Mouse (Mus musculus): ENCODE data around the gene Ddx5.
A peak's percentile ranks its signal among the peaks of the same experiment; 100 is the strongest.
"Not testable (repeated sequence)": the region's sequence is repeated elsewhere in the genome, so short reads cannot be mapped to it uniquely, and the experiment has no call there.

The Ddx5 gene

DNA sequence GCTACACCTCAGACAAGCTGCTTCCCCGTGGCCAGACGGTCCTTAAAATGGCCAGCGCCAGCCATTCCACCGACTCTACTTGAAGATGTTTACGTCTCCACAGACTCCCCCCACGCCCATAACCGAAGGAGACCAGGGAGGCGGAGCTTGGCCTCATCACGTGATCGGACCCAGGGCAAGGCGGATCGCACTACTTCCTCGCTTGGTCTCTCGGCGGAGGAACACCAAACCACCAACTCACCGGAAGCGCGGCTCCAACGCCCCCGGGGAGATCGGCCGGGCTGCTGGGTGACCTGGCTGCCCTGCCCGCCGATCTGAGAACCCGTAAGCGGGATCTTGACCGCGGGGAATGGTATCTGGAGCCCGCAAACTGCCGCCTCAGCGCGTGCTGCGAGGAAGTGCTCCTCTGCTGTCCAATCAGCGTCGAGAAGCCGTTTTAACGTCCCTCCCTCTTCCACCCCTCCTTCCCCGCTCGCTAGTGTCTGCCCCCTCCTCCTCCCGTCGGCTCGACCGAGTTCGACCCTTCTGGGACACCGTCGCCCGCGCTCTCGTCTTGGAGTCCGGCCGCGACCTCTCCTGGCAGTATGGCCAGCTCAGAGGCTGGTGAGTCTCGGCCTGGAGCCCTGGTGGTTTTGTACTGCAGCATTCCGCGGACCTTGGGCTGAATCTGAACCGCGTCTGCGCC lies at the start of gene Ddx5, which contains the start of gene Cep95:
Gene Ddx5, minus strand, starts transcription at position 411 of the 685 bp plus-strand sequence.
Gene Cep95, plus strand, starts transcription at position 478 of the 685 bp plus-strand sequence.
- peak; percentile 95 to 99 for DNase-seq (ENCODE audit: low spot score in 2 of 2)

DNA sequence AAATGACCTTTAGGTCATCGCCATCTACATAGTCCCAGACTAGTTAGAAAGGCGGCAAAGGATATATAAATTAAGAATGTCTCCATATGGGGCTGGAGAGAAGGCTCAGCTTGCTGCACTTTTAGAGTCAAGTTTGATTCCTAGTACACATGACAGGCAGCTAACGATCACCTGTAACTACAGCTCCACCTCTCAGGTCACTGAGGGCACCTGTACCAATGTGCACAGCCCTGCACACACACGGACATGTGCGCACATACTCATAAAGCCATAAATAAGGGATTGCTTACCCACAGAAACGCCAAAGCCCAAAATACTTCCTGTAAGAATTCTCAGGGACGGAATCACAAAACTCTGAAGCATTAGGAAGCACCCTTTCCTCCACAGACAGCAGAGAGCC lies 39.1 kb upstream of the Ddx5 start:
- no peak for DNase-seq (ENCODE audit: low spot score in 2 of 2)

GRCm38 (mm10) chr11:106824403-106824802 lies 35.4 kb upstream of the Ddx5 start:
- DNase-seq (ENCODE audit: low spot score in 2 of 2): no peak

DNA sequence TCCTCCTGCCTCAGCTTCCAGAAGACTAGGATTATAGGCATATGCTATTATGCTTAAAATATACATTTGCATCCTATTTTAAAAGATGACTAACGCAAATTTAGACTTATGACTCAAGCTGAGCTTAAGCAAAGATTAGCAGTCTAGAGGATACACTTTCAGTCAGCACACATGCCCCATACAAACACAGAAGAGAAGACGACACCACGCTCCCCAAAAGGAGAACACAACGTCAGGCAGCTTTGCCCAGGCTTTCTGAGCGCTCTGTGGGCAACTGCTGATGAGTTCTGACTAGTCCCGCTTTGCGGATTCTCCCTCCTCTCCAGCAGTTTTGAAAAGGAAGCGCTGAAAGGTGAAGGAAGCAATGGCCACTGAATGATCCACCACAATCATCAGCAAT lies 34.8 kb upstream of the Ddx5 start:
- peak in 1 of 2 experiments; percentile 14 for DNase-seq (ENCODE audit: low spot score in 2 of 2)

DNA sequence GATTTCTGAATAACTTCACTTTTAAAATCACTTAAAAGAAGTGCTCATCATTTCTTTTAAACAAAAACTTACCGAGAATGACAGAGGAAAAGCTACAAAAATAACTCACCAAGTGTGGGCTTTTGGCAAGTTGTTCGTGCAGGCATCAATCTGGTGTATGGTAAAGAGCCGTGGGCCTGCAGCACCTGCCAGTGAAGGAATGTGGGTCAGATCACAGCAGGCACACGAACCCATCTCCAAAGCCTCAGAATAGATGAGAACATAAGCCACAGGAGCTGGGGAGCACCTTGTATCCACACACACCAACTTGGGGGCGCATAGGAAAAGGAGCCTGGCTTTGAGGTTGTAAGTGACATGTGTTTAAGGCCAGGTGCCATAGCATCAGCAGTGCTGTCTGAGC lies 33.9 kb upstream of the Ddx5 start:
- peak; percentile 68 to 74 for DNase-seq (ENCODE audit: low spot score in 2 of 2)

DNA sequence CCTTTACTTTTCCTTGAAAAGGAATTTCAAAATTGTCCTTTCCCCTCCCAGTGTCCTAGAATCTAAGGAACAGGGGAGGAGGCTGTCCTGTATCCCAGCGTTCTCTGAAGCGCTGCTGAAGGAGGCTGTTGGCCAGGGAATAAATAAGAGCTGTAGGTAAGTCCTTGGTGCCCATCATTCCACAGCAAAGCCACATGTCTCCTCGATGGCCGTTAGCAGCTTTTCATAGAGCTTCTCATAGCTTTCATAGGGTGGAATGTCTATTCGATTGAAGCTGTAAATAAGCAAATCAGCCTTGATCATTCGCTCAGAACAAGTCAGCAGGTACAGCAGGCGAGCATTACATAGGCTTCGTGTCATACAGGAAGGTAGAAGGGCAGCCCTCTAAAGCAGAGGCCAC lies 33.5 kb upstream of the Ddx5 start:
- no peak for DNase-seq (ENCODE audit: low spot score in 2 of 2)

GRCm38 (mm10) chr11:106821397-106821796 lies 32.4 kb upstream of the Ddx5 start:
- no peak for DNase-seq (ENCODE audit: low spot score in 2 of 2)

- DNase-seq (ENCODE audit: low spot score in 2 of 2): peak in 1 of 2 experiments; percentile 40
Observed at GRCm38 (mm10) chr11:106820972-106821371, 32.0 kb upstream of the Ddx5 start.

DNA sequence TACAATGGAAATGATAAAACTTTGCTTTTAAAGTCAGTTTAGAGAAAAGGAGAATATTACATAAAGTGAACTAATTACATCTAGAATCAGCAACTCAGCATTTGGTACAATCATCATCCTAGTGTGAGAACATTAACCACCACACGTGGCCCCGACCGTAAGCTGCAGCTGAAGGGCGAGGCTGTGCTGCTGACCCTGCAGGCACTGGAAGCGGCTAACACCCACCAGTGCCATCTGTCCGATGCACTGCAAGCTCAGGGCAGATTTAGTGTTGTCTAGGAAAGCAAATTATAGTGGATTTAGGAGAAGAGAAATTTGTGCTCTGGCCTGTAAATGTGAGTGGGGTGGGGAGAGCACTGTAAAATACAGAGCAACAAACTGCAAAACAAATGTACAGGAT lies 31.3 kb upstream of the Ddx5 start:
- DNase-seq (ENCODE audit: low spot score in 2 of 2): peak in 1 of 2 experiments; percentile 32

- DNase-seq (ENCODE audit: low spot score in 2 of 2): no peak
Observed at GRCm38 (mm10) chr11:106819595-106819994, 30.6 kb upstream of the Ddx5 start.

GRCm38 (mm10) chr11:106818341-106818740 lies 29.4 kb upstream of the Ddx5 start:
- peak; percentile 34 to 47 for DNase-seq (ENCODE audit: low spot score in 2 of 2)

- no peak for DNase-seq (ENCODE audit: low spot score in 2 of 2)
Observed at GRCm38 (mm10) chr11:106817808-106818207, 28.8 kb upstream of the Ddx5 start.

- peak in 1 of 2 experiments; percentile 22 for DNase-seq (ENCODE audit: low spot score in 2 of 2)
Observed at GRCm38 (mm10) chr11:106817156-106817555, 28.2 kb upstream of the Ddx5 start.

DNA sequence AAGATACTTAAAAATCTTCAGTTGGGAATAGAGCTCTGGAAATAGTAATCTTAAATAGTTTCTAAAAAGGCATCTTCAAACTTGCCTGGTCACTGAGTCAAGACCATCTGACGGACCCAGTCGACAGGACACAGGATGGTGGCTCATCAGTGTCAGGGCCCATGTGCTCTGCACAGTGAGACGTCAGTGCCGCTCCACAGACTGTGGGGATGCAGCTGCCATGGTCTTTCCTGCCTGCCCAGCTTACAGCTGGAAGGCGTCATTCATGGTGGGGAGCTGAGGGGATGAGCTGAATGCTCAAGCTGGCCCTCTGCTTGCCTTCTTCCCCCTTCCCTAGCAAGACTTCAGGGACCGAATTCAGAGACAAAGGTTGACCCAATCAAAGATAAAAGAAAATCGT lies 27.3 kb upstream of the Ddx5 start:
- DNase-seq (ENCODE audit: low spot score in 2 of 2): no peak

DNA sequence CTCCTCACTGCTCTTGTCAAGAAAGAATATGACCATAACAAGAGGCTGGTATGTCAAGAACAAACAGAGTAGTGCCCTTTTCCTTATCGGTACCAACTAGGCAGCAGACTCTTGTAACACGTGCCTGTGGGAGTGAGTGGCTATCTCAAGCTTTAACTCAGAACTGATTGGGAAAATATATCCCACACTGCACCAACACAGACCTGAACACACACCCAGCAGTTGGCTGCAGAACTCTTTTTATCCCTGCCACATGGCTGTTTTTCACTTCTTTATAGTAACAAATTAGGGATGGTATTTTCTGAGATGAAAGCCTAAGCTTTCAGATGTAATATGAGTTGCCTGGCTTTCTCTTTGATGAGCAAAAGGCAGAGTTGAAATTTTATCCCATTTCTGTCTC lies 26.8 kb upstream of the Ddx5 start:
- peak in 1 of 2 experiments; percentile 17 for DNase-seq (ENCODE audit: low spot score in 2 of 2)

GRCm38 (mm10) chr11:106815331-106815730 lies 26.3 kb upstream of the Ddx5 start:
- peak in 1 of 2 experiments; percentile 10 for DNase-seq (ENCODE audit: low spot score in 2 of 2)

DNA sequence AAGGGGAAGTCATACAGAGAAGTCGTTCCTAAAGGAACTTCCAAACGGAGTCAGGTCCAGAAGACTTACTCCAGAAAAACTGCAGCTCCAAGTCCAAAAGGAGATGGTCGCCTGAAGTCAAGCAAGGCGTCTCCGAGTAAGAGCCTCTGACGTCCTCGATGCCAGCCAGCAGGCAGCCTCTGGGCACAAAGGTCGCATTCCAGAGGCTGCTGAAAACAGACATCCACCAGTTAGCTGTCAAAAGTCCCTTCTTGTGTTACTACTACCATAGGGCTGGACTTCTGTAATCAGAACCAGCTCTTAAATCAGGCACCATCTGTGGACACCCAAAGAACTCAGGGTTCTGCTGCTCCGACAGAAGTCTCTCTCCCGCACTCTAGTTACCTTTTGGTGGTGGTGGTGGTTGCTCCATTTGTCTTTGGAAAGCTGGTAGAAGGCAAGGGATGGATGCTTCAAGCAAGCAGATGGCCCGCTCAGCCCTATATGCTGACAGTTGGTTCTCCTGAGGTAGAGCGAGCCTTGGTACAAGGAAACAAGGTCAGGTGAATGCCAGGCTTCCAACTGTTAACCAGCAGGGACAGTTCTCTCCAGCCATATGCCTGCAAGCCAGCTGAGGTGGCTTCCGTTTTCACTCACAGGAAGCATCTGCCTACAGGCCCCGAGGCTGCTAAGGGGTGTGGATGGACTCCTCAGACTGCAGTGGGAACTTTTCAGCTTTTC lies 25.8 kb upstream of the Ddx5 start:
- peak in 1 of 2 experiments; percentile 15 for DNase-seq (ENCODE audit: low spot score in 2 of 2)

GRCm38 (mm10) chr11:106812410-106813136 lies 23.6 kb upstream of the Ddx5 start:
- DNase-seq (ENCODE audit: low spot score in 2 of 2): no peak

DNA sequence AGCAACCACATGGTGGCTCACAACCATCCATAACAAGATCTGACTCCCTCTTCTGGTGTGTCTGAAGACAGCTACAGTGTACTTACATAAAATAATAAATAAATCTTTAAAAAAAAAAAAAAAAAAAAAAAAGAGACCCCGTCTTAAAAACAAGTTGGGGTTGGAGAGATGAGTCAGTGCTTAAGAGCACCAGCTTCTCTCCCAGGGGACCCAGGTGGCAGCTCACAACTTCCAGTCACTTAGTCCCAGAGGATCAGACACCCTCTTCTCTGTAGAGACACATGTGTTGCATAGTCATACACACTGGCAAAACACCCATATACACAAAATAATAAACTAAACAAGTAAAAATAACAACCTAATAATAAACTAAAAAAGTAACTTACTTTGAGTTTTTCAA lies 18.5 kb upstream of the Ddx5 start:
- not testable (repeated sequence) for DNase-seq (ENCODE audit: low spot score in 2 of 2)

DNA sequence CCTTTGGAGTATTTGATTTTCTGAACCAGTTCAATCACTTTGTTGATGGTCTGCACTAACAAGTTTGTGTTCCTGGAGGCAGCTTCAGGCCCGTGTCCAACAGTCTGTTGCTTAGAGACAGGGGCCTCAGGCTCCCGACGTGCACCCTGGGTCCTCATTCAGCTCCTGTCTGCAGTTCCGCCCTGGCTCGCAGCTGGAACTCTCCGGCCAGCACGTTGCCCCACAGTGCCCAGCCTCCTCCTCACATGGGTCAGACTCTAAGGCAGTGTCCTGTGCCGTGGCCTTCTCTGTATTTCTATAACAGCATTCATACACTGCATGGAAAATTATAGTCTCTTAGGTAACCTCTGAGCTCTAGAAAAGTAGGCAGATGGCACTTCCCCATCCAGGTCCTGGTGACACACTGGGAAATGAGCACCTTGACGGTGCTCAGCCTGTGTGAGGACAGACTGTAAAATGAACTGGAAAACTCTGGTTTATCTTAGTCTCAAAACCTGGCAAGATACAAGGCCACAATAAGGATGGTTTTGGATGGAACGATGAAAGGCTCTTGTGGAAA lies 13.2 kb upstream of the Ddx5 start:
- no peak for DNase-seq (ENCODE audit: low spot score in 2 of 2)

DNA sequence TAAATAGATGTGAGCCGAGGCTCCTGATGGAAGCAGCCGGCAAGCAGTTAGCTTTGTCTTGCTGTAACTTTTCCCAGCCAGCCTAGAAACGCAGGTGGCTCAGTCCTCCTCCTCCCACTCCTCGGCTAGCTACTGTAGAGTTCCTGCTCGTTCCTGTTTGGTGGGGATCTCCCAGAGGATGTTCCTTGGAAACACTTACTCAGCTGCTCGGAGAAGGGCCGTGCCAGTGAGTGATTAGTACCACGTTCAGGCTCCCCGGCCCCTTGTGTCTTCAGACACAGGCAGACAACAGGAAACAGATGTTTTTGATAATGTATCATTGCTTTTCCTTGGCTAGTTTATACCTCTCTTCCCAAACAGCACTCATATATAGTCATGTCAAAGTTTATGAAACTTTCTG lies 6.7 kb upstream of the Ddx5 start:
- no peak for DNase-seq (ENCODE audit: low spot score in 2 of 2)

DNA sequence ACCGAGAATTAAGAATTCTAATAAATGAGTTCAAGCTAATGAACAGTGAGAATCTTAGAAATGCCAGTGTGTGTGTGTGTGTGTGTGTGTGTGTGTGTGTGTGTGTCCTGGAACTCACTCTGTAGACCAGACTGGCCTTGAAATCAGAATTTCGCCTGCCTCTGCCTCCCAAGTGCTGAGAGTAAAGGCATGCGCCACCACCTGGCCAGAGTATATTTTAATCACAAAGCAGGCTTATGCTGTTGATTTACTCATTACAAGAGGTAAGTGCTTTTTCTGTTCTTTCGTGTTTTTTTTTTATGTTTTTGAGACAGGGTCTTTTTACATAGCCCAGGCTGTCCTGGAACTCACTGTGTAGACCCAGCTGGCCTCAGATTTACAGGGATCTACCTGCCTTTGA lies 4.9 kb upstream of the Ddx5 start:
- DNase-seq (ENCODE audit: low spot score in 2 of 2): no peak
